ENCODE assay signal across 9 mouse cellular contexts in genomic region chr9:44485516-44486161, GRCm38 (mm10). TPM values are rescaled to one million over a fixed set of nuclear protein-coding genes. Genes with fewer than 3 reads are reported as not detected.
A peak's percentile ranks its signal among the peaks of the same experiment; 100 is the strongest.
DNase-seq lines count a peak whose midpoint lies in the region; ATAC-seq lines count a peak whose summit lies in the region.
"Had no signal": no experiment of that assay in that cellular context is flagged by ENCODE, and none has a peak within 500 bp of the region (broad histone marks: within the 10 kb centered on the region; RNA-seq: fewer than 3 reads in every experiment).

No protein-coding gene starts in this region.

- peak overlapping the region; percentile 91 for H3K4me3 ChIP-seq in kidney, embryonic 14.5 days (ENCODE audit: low read length)

- peak overlapping the region; percentile 83 for H3K9ac ChIP-seq in kidney, embryonic 14.5 days (ENCODE audit: low read depth, low read length)

- DNase-seq in adrenal gland, adult 2 months: peak; percentile 71
- no peak for DNase-seq in adrenal gland, postnatal 25 days
- DNase-seq in 3134 (ENCODE audit: extremely low read depth, insufficient read length, low spot score): peak; percentile 44
- DNase-seq in gastrocnemius, postnatal 10 days: peak; percentile 42
- DNase-seq in lung, postnatal 10 days: peak; percentile 47
- no peak for DNase-seq in left cerebral cortex, adult 18-20 months (ENCODE audit: low spot score in 2 of 2)

- peaks cover 71% of the 10 kb centered on the region for H3K4me1 ChIP-seq in kidney, embryonic 14.5 days (ENCODE audit: control insufficient read depth, insufficient read depth, low read length)

- H3K36me3 ChIP-seq in kidney, embryonic 14.5 days (ENCODE audit: control insufficient read depth, insufficient read depth, low read length): no peaks in the 10 kb centered on the region

- H3K27ac ChIP-seq in kidney, embryonic 14.5 days (ENCODE audit: low read depth, low read length): peak overlapping the region; percentile 87

- ATAC-seq in kidney, embryonic 14.5 days (ENCODE audit: low FRiP score, low TSS enrichment): no peak
- ATAC-seq in granulocyte monocyte progenitor cell, adult 5-6 weeks (replicated peaks; ENCODE audit: poor library complexity, severe bottlenecking): no peak

- no peaks in the 10 kb centered on the region for H3K27me3 ChIP-seq in kidney, embryonic 14.5 days (ENCODE audit: control insufficient read depth, insufficient read depth, low read length)

- H3K9me3 ChIP-seq in kidney, embryonic 14.5 days (ENCODE audit: control insufficient read depth, low read length): no peaks in the 10 kb centered on the region

- whole genome bisulfite sequencing in kidney, embryonic 14.5 days: 18% methylated on average over 14 of the region's 14 CpGs

- H3K4me2 ChIP-seq in kidney, embryonic 14.5 days (replicated peaks; ENCODE audit: low read depth, low read length): peak overlapping the region; percentile 88

RNA-seq across cellular contexts. Expression of gene Bcl9l, which starts 3.0 kb away (rescaled TPM):
- 10 to 100 TPM; 41.9 to 61.1 TPM for total RNA-seq in adrenal gland, adult 2 months (2021)
- 62.7 and 64.5 TPM in 2 replicates for polyA plus RNA-seq in adrenal gland, adult 2 months (2012; rRNA removed)
- 56.0 and 82.0 TPM in 2 replicates for total RNA-seq in adrenal gland, postnatal 25 days (2021)
- total RNA-seq in gastrocnemius, postnatal 10 days (2021): 10 to 100 TPM; 65.4 to 77.6 TPM
- polyA plus RNA-seq in kidney, embryonic 14.5 days (2014; fragmentation: Nextera tagmentation; extraction: Ambion mirVana): 14.5 and 14.6 TPM in 2 replicates
- total RNA-seq in granulocyte monocyte progenitor cell, adult 5-6 weeks (2014; fragmentation: Nextera tagmentation): 8.7 and 13.0 TPM in 2 replicates
- 1.6 and 2.6 TPM in 2 replicates for total RNA-seq in granulocyte monocyte progenitor cell, adult 5-6 weeks (2017)
- total RNA-seq in left cerebral cortex, adult 18-20 months (2021): 10 to 100 TPM; 59.1 to 62.5 TPM

RNA-seq across cellular contexts. Expression of gene Upk2, which starts 30.9 kb away (rescaled TPM):
- not detected for total RNA-seq in adrenal gland, adult 2 months (2021)
- not detected in 2 replicates for polyA plus RNA-seq in adrenal gland, adult 2 months (2012; rRNA removed)
- total RNA-seq in adrenal gland, postnatal 25 days (2021): not detected in 2 replicates
- under 1 TPM; 0.38 to 0.65 TPM for total RNA-seq in gastrocnemius, postnatal 10 days (2021)
- 0.30 and 0.39 TPM in 2 replicates for polyA plus RNA-seq in kidney, embryonic 14.5 days (2014; fragmentation: Nextera tagmentation; extraction: Ambion mirVana)
- total RNA-seq in granulocyte monocyte progenitor cell, adult 5-6 weeks (2014; fragmentation: Nextera tagmentation): not detected in 2 replicates
- total RNA-seq in granulocyte monocyte progenitor cell, adult 5-6 weeks (2017): not detected in 2 replicates
- not detected for total RNA-seq in left cerebral cortex, adult 18-20 months (2021)
- total RNA-seq: left cerebral cortex, postnatal 10 days had no signal

RNA-seq across cellular contexts. Expression of gene Foxr1, which starts 44.7 kb away (rescaled TPM):
- total RNA-seq in adrenal gland, adult 2 months (2021): not detected
- not detected in 2 replicates for polyA plus RNA-seq in adrenal gland, adult 2 months (2012; rRNA removed)
- not detected in 2 replicates for total RNA-seq in adrenal gland, postnatal 25 days (2021)
- total RNA-seq in gastrocnemius, postnatal 10 days (2021): not detected
- not detected in 2 replicates for polyA plus RNA-seq in kidney, embryonic 14.5 days (2014; fragmentation: Nextera tagmentation; extraction: Ambion mirVana)
- not detected in 2 replicates for total RNA-seq in granulocyte monocyte progenitor cell, adult 5-6 weeks (2014; fragmentation: Nextera tagmentation)
- not detected in 2 replicates for total RNA-seq in granulocyte monocyte progenitor cell, adult 5-6 weeks (2017)
- not detected for total RNA-seq in left cerebral cortex, adult 18-20 months (2021)
- total RNA-seq: left cerebral cortex, postnatal 10 days had no signal

Comparison
In these comparisons a context has a peak if more than half of its experiments do, and no peak if none do; other contexts are left out.
1. DNase-seq: peak in adrenal gland, adult 2 months (single experiment), 3134 (single experiment), gastrocnemius, postnatal 10 days (single experiment) and lung, postnatal 10 days (single experiment); none in adrenal gland, postnatal 25 days (single experiment) and left cerebral cortex, adult 18-20 months (0 of 2).